Mouse (Mus musculus) urinary bladder, adult 18-20 months (tissue): ENCODE measurements around the gene Btnl9.
"Not testable (repeated sequence)": the region's sequence is repeated elsewhere in the genome, so short reads cannot be mapped to it uniquely, and the experiment has no call there.

ENCODE experiments used
- DNase-seq, 2 experiments: peaks; one replicate each; pipeline ENCODE4 v3.0.0; 2022; ENCODE audit warnings: low spot score in 2 of 2, mixed read lengths in 2 of 2

Gene Btnl9

GRCm38 (mm10) chr11:49186955-49187488 lies at the start of gene Btnl9:
Gene Btnl9 (minus strand): TSS chr11:49187159.
- DNase-seq: no peak

- no peak for DNase-seq
Measured at GRCm38 (mm10) chr11:49235459-49236207, 48.7 kb upstream of the Btnl9 start.

DNA sequence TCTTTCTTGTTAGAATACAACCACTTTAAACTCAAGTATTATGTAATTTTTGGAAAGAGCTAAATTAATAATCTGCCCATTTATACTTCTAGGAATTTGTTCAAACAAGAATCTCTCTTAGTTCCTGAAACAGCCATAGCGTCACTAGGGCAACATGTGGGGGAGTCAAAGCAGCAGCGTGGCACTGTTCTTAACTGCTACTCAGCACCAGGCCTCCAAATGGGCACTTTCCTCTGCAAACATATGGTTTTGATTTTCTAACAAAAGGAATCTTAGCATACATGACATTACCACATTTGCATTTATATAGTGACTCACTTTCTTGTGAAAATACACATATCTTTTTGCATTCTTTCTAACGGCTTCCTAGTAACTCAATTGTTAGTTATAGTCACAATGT lies 45.8 kb upstream of the Btnl9 start:
- no peak for DNase-seq

DNA sequence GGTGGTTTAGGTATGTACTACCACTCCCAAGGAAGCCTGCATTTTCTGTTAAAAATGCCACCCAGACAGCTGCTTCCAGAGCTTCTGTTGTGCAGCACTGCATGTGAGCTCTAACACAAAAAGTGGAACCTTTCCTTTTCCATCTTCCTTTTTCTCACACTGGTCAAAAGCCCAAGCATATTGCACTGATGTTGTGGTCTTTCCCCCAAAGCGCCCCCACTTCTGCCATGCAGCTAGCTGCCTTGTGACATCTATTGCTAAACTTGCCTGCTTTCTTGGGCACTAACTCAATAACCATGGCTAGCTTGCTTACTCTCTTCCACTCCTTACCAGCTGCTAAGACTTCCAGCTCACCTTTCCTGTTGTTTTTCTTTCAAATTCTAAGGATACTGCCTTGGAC lies 37.5 kb upstream of the Btnl9 start:
- DNase-seq: no peak

- no peak for DNase-seq
Measured at GRCm38 (mm10) chr11:49219271-49219670, 32.3 kb upstream of the Btnl9 start.

GRCm38 (mm10) chr11:49213505-49213904 lies 26.5 kb upstream of the Btnl9 start:
- no peak for DNase-seq

GRCm38 (mm10) chr11:49212577-49212976 lies 25.6 kb upstream of the Btnl9 start:
- DNase-seq: no peak

GRCm38 (mm10) chr11:49207495-49207894 lies 20.5 kb upstream of the Btnl9 start:
- DNase-seq: no peak

GRCm38 (mm10) chr11:49205080-49205590 lies 18.2 kb upstream of the Btnl9 start:
- DNase-seq: no peak

GRCm38 (mm10) chr11:49203771-49204497 lies 17.0 kb upstream of the Btnl9 start:
- peak in 1 of 2 experiments; percentile 18 for DNase-seq

GRCm38 (mm10) chr11:49203129-49203768 lies 16.3 kb upstream of the Btnl9 start, which contains the start of gene Zfp62:
Gene Zfp62 (plus strand): TSS chr11:49203292.
- DNase-seq: peak; percentile 90 to 95

DNA sequence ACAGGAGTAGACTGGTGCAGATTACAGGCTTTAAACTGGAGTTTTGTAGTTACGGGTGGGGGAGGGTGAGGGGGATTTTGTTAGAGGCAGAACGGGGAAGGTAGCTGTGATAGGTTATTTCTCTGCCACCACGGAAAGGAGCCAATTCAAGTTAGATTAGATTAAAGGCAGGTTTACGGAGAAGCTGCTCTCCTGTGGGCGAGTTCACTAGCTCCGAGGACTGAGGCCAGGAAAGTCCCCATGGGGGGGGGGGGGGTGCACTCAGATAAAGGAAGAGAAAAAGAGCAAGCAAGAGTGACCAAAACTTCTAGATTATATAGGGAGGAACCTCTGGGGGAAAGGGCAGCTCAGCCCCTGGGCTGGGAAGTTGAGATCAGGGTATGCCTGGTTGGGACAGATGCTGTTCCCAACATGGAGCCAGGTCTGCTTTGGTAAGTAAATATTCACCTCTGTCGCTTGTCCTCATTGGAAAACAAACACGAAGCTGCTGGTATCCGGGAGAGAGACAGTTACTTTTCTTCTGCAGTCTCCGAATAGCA lies 15.6 kb upstream of the Btnl9 start:
- no peak for DNase-seq

DNA sequence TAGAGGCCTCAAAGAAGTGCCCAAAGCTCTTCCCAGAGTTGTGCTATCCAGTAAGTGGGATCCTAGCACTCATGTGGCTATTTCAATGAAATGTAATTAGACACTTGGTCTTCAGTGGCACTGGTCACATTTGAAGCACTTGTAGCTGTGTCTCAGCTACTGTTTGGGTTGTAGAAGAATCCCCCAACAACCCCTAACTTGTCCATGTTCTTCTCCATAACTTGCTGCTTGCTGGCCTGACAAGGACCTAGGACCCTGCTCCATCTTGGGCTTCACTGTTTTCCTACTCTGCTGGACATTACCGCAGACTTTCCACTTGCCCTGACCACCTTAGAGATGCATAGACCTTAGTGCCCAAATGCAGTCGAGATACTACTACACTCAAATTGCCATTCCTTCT lies 15.1 kb upstream of the Btnl9 start:
- no peak for DNase-seq

DNA sequence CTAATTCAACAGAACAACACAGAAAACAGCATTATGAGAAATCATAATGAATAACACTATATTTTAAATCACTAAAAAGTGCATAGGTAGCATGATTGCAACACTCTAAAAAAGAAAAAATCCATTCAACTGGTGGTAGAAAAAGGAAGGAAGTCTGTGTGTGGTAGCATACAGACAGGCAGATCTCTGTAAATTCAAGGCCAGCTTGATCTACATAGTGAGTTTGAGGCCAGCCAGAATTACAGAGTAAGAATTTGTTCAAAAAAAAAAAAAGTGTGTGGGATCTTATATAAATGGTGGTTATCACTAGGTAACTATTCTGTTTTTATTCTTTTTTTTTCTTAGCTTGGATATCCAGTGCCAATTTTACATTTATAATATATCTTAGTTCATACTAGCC lies 14.2 kb upstream of the Btnl9 start:
- no peak for DNase-seq

- DNase-seq: no peak
Measured at GRCm38 (mm10) chr11:49200666-49201065, 13.7 kb upstream of the Btnl9 start.

DNA sequence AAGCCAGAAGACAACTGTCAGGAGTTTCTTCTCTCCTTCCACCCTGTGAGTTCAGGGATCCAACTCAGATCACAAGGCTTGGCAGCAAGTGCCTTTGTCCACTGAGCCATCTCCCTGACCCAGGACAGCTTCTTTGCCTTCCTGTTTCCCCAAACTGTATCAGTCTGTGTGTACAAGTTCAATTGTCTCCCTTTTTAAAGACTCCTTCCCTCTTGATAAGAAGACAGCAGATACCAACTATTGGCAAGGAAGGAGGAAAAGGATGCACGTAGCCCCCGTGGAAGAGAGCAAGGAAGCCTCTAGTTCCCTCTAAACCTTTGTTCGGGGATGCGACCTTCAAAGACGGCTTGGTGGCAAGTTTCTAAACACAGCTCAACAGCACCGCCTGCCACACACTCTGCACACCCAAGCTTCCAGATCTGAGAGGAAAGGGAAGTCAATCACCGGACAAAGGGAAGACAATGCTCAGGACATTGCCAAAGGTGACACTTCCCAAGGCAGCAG lies 8.9 kb upstream of the Btnl9 start:
- no peak for DNase-seq

DNA sequence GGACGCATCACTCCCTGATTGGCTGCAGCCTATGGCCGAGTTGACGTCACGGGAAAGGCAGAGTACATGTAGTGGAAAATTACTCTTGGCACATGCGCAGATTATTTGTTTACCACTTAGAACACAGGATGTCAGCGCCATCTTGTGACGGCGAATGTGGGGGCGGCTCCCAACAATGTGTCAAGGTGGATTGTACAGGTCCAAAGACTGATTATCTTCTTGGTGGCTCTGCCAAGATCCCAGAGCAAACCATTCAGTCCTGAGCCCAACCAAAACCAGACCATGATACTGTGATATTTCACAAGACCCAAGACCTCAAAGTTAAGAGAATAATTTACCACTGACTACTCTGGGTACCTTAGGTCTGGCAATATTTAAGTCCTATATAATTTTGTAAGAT lies 7.8 kb upstream of the Btnl9 start:
- not testable (repeated sequence) for DNase-seq

DNA sequence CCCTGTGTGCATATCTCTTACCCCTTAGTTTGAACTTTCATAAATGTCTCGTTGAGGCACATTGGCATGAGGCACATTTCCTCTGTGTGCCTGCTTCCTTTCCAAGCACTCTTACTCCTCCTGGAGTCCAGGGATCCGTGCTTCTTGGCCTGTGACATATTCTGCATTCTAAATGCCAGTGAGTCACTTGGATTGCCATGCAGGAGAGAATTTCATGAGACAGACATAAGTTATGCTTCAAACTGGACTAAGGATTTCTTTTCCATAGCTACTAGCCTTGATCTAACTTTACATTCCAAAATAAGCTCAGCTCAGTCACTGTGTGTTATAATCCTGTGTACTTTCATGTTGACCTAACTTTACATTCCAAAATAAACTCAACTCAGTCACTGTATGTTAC lies 4.1 kb upstream of the Btnl9 start:
- no peak for DNase-seq

DNA sequence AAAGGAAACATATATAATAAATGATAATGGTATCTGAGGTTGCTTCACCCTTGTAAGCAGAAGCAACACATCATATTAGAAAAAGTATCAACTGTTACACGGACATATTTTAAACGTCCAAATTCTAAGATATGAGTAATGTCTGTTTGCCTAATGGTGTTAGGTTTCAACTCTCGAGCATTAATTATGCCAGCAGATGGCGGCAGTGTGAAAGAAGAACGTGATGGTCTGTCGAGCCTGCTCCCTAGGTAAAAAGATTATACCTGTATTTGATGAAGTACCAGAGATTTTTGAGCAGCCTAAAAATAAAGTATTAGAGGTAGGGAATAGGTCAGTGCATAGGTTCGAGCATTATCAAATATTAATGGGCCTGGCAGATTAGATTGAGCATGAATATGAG lies 2.8 kb upstream of the Btnl9 start:
- DNase-seq: peak; percentile 52 to 63

GRCm38 (mm10) chr11:49187701-49188100 lies 742 bp upstream of the Btnl9 start:
- DNase-seq: no peak

DNA sequence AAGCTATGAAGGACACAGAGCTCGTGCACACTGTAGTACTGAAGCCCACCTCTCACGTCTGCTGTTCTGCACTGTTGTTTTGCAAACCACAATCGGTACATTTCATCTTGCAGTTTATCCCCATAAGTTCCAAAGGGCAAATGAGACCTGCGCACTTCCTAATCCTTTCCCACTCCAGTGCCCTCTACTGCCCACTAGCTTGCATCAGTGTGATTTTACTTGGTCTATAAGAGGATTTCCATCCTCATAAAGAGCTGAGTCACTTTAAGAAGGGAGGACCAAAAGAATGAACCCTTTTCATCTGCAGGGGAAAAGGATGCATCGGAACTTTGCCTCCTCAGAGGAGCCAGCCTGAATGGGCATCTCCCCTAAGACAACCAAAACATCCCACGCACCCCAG lies 507 bp downstream of the Btnl9 start:
- DNase-seq: no peak

- DNase-seq: no peak
Measured at GRCm38 (mm10) chr11:49183172-49183571, 3.8 kb downstream of the Btnl9 start.
